Mouse (Mus musculus): ENCODE data around the gene Tbc1d9.

DNA sequence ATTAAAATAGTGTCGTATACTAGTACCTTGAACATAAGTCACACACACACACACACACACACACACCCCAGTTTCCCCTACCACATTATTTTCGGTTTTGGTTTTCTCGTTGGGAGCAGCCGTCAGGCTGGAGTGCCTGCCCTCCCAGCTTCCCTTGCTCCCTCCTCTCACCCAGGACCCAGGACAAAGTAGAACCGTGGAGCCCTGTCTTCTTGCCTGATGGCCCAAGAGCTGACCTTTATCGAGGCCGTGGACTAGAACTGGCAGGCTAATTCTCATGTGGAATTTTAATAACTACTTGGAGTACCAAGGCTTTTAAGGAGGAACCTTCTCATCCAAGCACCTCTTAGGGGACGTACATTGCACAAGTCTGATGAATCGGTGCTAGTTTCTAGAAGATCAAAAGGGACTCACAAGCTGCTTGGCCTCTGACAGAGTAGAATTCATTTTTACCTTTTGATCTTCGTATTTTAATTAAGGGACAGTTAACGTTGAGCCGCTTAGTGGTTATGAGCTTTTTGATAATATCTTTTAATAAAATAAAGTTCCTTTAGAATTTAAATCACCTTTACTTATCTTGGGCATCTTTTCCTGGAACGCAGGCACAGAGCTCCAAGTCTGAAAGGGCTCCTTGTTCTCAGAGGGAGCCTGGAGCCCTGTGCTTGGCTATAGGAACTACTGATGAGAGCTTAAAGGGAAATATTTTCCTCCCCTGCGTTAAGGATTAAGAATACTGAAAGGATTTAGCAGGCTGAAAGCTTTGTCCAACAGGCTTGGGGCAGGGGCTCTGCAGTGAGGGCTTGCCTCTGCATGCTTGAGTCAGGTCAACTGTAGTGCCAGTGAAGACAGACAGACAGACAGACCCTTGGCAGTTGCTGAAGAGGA is 86.5 kb downstream of the Tbc1d9 start:
- TF ChIP-seq CTCF (IDR thresholded peaks at IDR 0.05; ENCODE audit: borderline replicate concordance, control insufficient read depth, extremely low read depth, insufficient read depth, low read length, poor library complexity): no peak
- no peak for TF ChIP-seq POLR2A (IDR thresholded peaks at IDR 0.05; ENCODE audit: control insufficient read depth, extremely low read depth, insufficient read depth, low read length, poor library complexity)

Data from thymus, adult 2 months (tissue).